Mouse (Mus musculus): Measurements from ENCODE around the gene Cd40lg. TPM values are rescaled to one million over a fixed set of nuclear protein-coding genes. Genes with fewer than 3 reads are reported as not detected.

Gene Cd40lg
- polyA plus RNA-seq (2017; shearing (Covaris generic)), result 86.8 TPM

GRCm38 (mm10) chrX:57211876-57212275, at the start of gene Cd40lg:
Gene Cd40lg, plus strand, starts transcription at chrX:57212143.

Other genes with a start within 250 kb of the Cd40lg start
- not detected for gene Brs3, start 169.1 kb upstream of the Cd40lg start, polyA plus RNA-seq (2017; shearing (Covaris generic))
- gene Htatsf1, start 158.6 kb upstream of the Cd40lg start, polyA plus RNA-seq (2017; shearing (Covaris generic)), result 31.8 TPM
- not detected for gene Vgll1, start 124.0 kb upstream of the Cd40lg start, polyA plus RNA-seq (2017; shearing (Covaris generic))
- gene Arhgef6, start 126.6 kb downstream of the Cd40lg start, polyA plus RNA-seq (2017; shearing (Covaris generic)), result 143 TPM
- 88.4 TPM for gene Rbmx, start 180.9 kb downstream of the Cd40lg start, polyA plus RNA-seq (2017; shearing (Covaris generic))
- not detected for gene Gm364, start 197.0 kb downstream of the Cd40lg start, polyA plus RNA-seq (2017; shearing (Covaris generic))

Data from CD4-positive, CD25-positive, alpha-beta regulatory T cell, adult 9 weeks (primary cell).